Mouse (Mus musculus) midbrain, embryonic 16.5 days (tissue): Measurements from ENCODE around the gene Kiss1r. TPM values are rescaled to one million over a fixed set of nuclear protein-coding genes. Genes with fewer than 3 reads are reported as not detected.
A peak's percentile ranks its signal among the peaks of the same experiment; 100 is the strongest.
"Not testable (repeated sequence)": the region's sequence is repeated elsewhere in the genome, so short reads cannot be mapped to it uniquely, and the experiment has no call there.

Source experiments
- ATAC-seq: fragments of 200-750 bp; cut with Nextera tagmentation; 2 replicates; pipeline ENCODE4 v1.8.0; 2017; ENCODE audit warnings: moderate TSS enrichment
- H3K27ac ChIP-seq: fragments of 300-500 bp; sonication (generic); 2 replicates; pipeline ENCODE4 v1.5.1; 2014; ENCODE audit warnings: mild to moderate bottlenecking, low read length, mixed read lengths
- H3K27me3 ChIP-seq: fragments of 300-500 bp; sonication (generic); 2 replicates; pipeline ENCODE4 v1.6.1; 2014; ENCODE audit warnings: low read depth, low read length, mixed read lengths; ENCODE audit not compliant: control insufficient read depth, insufficient read depth
- H3K36me3 ChIP-seq: fragments of 300-500 bp; sonication (generic); 2 replicates; pipeline ENCODE4 v1.6.1; 2014; ENCODE audit warnings: mild to moderate bottlenecking, low read length, moderate library complexity, mixed read lengths; ENCODE audit not compliant: control insufficient read depth, insufficient read depth
- H3K4me1 ChIP-seq: fragments of 300-500 bp; sonication (generic); 2 replicates; pipeline ENCODE4 v1.6.1; 2014; ENCODE audit warnings: mild to moderate bottlenecking, low read length, mixed read lengths; ENCODE audit not compliant: control insufficient read depth, insufficient read depth
- H3K4me2 ChIP-seq: fragments of 300-500 bp; sonication (generic); 2 replicates; pipeline ENCODE4 v1.6.1; 2014; ENCODE audit warnings: mild to moderate bottlenecking, low read length, mixed read lengths
- H3K4me3 ChIP-seq: fragments of 300-500 bp; sonication (generic); 2 replicates; pipeline ENCODE4 v1.5.1; 2014; ENCODE audit warnings: low read depth, mild to moderate bottlenecking, low read length, moderate library complexity, mixed read lengths
- H3K9ac ChIP-seq: fragments of 300-500 bp; sonication (generic); 2 replicates; pipeline ENCODE4 v1.6.1; 2014; ENCODE audit warnings: low read depth, low read length, mixed read lengths
- H3K9me3 ChIP-seq: fragments of 300-500 bp; sonication (generic); replicated peaks from 2 replicates; pipeline ENCODE4 v1.6.1; 2014; ENCODE audit warnings: mild to moderate bottlenecking, low read length, mixed read lengths; ENCODE audit not compliant: control insufficient read depth, poor library complexity, severe bottlenecking
- WGBS: fragments of 180-500 bp; shearing (Covaris S2); extraction: QIAGEN DNeasy Blood & Tissue Kit; methylation state at CpG from one replicate; pipeline ENCODE4 v1.1.7; 2014; 5-methylcytosine and 5-hydroxymethylcytosine counted together
- polyA plus RNA-seq: library from polyadenylated mRNA; unstranded; fragments of >200 nt; fragmentation: Nextera tagmentation; extraction: Ambion mirVana; gene quantifications from 2 replicates; pipeline ENCODE4 v1.2.1, GENCODE M21; 2015

Kiss1r gene
- polyA plus RNA-seq, 1 experiment from 2014 or later: 3.5 TPM

GRCm38 (mm10) chr10:79879527-79879926 lies 37.2 kb upstream of the Kiss1r start:
- Histone ChIP-seq H3K27ac (no peak overlapping the region), H3K27me3 (peaks cover 6% of the 10 kb centered on the region; the same call in 1 of the 2 replicates), H3K9me3 (no peaks in the 10 kb centered on the region), H3K4me3 (no peak overlapping the region), H3K4me1 (peaks cover 11% of the 10 kb centered on the region), H3K4me2 (no peak overlapping the region), H3K36me3 (no peaks in the 10 kb centered on the region), H3K9ac (no peak overlapping the region)
- ATAC-seq: no peak
- 39% methylated on average over 3 of the region's 3 CpGs for WGBS

DNA sequence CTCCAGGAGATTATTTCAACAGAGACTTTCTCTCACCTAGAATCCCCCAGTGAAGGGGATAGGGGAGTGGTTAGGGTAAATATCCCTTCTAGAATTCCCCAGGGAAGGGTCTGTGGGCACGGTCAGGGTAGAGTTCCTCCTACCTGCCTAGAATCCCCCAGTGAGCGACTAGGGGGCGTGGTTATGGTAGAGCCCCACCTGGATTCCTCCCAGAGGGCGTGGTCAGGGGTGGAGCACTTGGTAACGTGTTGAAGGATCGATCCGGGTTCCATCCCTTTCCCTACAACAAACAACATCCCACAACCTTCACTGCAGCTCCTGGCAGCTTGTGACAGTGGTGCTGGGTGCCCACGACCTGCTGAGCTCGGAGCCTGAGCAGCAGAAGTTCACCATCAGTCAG lies 36.0 kb upstream of the Kiss1r start:
- no peaks in the 10 kb centered on the region for H3K36me3 ChIP-seq
- no peak for ATAC-seq
- H3K4me1 ChIP-seq: peaks cover under 1% of the 10 kb centered on the region; the same call in 1 of the 2 replicates
- H3K27me3 ChIP-seq: peaks cover 6% of the 10 kb centered on the region; the same call in 1 of the 2 replicates
- H3K9me3 ChIP-seq: no peaks in the 10 kb centered on the region
- no peak overlapping the region for H3K9ac ChIP-seq
- H3K27ac ChIP-seq: no peak overlapping the region
- 20% methylated on average over 9 of the region's 9 CpGs for WGBS
- no peak overlapping the region for H3K4me3 ChIP-seq
- no peak overlapping the region for H3K4me2 ChIP-seq

- WGBS: 7% methylated on average over 22 of the region's 22 CpGs
- Histone ChIP-seq H3K36me3 (no peaks in the 10 kb centered on the region), H3K9me3 (no peaks in the 10 kb centered on the region), H3K27ac (no peak overlapping the region), H3K4me2 (peak overlapping the region; percentile 2; the same call in 1 of the 2 replicates), H3K4me3 (no peak overlapping the region), H3K9ac (no peak overlapping the region), H3K27me3 (peaks cover 6% of the 10 kb centered on the region; the same call in 1 of the 2 replicates), H3K4me1 (no peaks in the 10 kb centered on the region)
- peak; percentile 34; the same call in 1 of the 2 replicates for ATAC-seq
Observed at GRCm38 (mm10) chr10:79881981-79882380, 34.8 kb upstream of the Kiss1r start.

- Histone ChIP-seq H3K4me3 (no peak overlapping the region), H3K27ac (no peak overlapping the region), H3K9ac (no peak overlapping the region), H3K4me1 (no peaks in the 10 kb centered on the region), H3K4me2 (no peak overlapping the region), H3K36me3 (no peaks in the 10 kb centered on the region), H3K9me3 (no peaks in the 10 kb centered on the region), H3K27me3 (peaks cover 6% of the 10 kb centered on the region; the same call in 1 of the 2 replicates)
- 14% methylated on average over 22 of the region's 22 CpGs for WGBS
- peak; percentile 18; the same call in 1 of the 2 replicates for ATAC-seq
Observed at GRCm38 (mm10) chr10:79883297-79884084, 33.3 kb upstream of the Kiss1r start.

GRCm38 (mm10) chr10:79884446-79884845 lies 32.3 kb upstream of the Kiss1r start:
- WGBS: 72% methylated on average over 4 of the region's 4 CpGs
- H3K9me3 ChIP-seq: no peaks in the 10 kb centered on the region
- H3K27me3 ChIP-seq: peaks cover 6% of the 10 kb centered on the region; the same call in 1 of the 2 replicates
- no peak for ATAC-seq
- H3K36me3 ChIP-seq: no peaks in the 10 kb centered on the region
- H3K27ac ChIP-seq: no peak overlapping the region
- H3K4me2 ChIP-seq: no peak overlapping the region
- no peak overlapping the region for H3K4me3 ChIP-seq
- H3K4me1 ChIP-seq: no peaks in the 10 kb centered on the region
- H3K9ac ChIP-seq: no peak overlapping the region

DNA sequence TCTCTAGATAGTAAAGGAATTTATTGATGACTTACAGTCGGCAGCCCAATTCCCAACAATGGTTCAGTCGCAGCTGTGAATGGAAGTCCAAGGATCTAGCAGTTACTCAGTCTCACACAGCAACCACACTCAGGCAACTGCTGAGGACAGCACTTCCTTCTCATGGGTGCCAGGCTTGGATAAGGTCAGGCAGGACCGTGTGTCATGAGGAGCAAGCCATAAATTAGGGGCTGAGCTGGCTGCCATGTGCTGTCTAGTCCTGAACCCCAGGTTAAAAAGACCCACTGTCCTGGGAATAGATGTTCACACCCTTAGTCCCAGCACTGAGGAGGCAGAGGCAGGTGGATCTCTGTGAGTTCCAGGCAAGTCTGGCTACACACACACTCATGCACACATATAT lies 31.8 kb upstream of the Kiss1r start:
- H3K27ac ChIP-seq, H3K9me3 ChIP-seq, H3K9ac ChIP-seq, H3K4me2 ChIP-seq, H3K36me3 ChIP-seq, H3K27me3 ChIP-seq, ATAC-seq, H3K4me1 ChIP-seq, H3K4me3 ChIP-seq: not testable (repeated sequence)
- WGBS: 83% methylated on average over 2 of the region's 3 CpGs

- H3K9ac ChIP-seq: no peak within 1 kb of the TSS
- ATAC-seq: no peak
- H3K27ac ChIP-seq: no peak within 1 kb of the TSS
- H3K4me2 ChIP-seq: no peak within 1 kb of the TSS
- WGBS: 86% methylated on average over 6 of the region's 6 CpGs
- H3K4me1 ChIP-seq: no peaks in the 10 kb centered on the region
- H3K36me3 ChIP-seq: no peaks in the 10 kb centered on the region
- peaks cover 6% of the 10 kb centered on the region; the same call in 1 of the 2 replicates for H3K27me3 ChIP-seq
- no peak within 1 kb of the TSS for H3K4me3 ChIP-seq
- H3K9me3 ChIP-seq: no peaks in the 10 kb centered on the region
Observed at GRCm38 (mm10) chr10:79886054-79886453, 30.7 kb upstream of the Kiss1r start, which contains the start of gene Elane. TSS of gene Elane (plus strand) at chr10:79886247.

- Histone ChIP-seq H3K9me3 (no peaks in the 10 kb centered on the region), H3K4me3 (no peak overlapping the region), H3K4me1 (no peaks in the 10 kb centered on the region), H3K27me3 (0 out of 2 replicates have a peak, but pooled peaks cover 4% of the 10 kb centered on the region), H3K27ac (no peak overlapping the region), H3K4me2 (no peak overlapping the region), H3K9ac (no peak overlapping the region), H3K36me3 (no peaks in the 10 kb centered on the region)
- 89% methylated on average over 8 of the region's 8 CpGs for WGBS
- no peak for ATAC-seq
Observed at GRCm38 (mm10) chr10:79886611-79887010, 30.2 kb upstream of the Kiss1r start.

GRCm38 (mm10) chr10:79889386-79889785 lies 27.4 kb upstream of the Kiss1r start:
- no peak overlapping the region for H3K9ac ChIP-seq
- H3K4me3 ChIP-seq: no peak overlapping the region
- no peaks in the 10 kb centered on the region for H3K27me3 ChIP-seq
- no peak overlapping the region for H3K4me2 ChIP-seq
- no peaks in the 10 kb centered on the region for H3K9me3 ChIP-seq
- ATAC-seq: no peak
- WGBS: 90% methylated on average over 2 of the region's 2 CpGs
- H3K27ac ChIP-seq: no peak overlapping the region
- no peaks in the 10 kb centered on the region for H3K4me1 ChIP-seq
- H3K36me3 ChIP-seq: no peaks in the 10 kb centered on the region
